Mouse (Mus musculus) midbrain, postnatal 0 days (tissue): ENCODE results near the gene Pibf1. TPM values are rescaled to one million over a fixed set of nuclear protein-coding genes. Genes with fewer than 3 reads are reported as not detected.
A peak's percentile ranks its signal among the peaks of the same experiment; 100 is the strongest.

Source experiments
- ATAC-seq: fragments of 200-750 bp; cut with Nextera tagmentation; 2 replicates; pipeline ENCODE4 v1.8.0; 2017; ENCODE audit warnings: moderate number of reproducible peaks, mild to moderate bottlenecking, moderate TSS enrichment, moderate library complexity; ENCODE audit not compliant: low FRiP score
- DNase-seq: peaks from one replicate; pipeline ENCODE4 v3.0.0-alpha.2; 2015; ENCODE audit warnings: low spot score
- H3K27ac ChIP-seq: fragments of 300-500 bp; sonication (generic); 2 replicates; pipeline ENCODE4 v1.5.1; 2014; ENCODE audit warnings: low read depth, mild to moderate bottlenecking, low read length, mixed read lengths
- H3K27me3 ChIP-seq: fragments of 300-500 bp; sonication (generic); 2 replicates; pipeline ENCODE4 v1.6.1; 2014; ENCODE audit warnings: low read length, control low read depth, mixed read lengths; ENCODE audit not compliant: insufficient read depth
- H3K36me3 ChIP-seq: fragments of 300-500 bp; sonication (generic); 2 replicates; pipeline ENCODE4 v1.6.1; 2014; ENCODE audit warnings: low read length, control low read depth, mixed read lengths; ENCODE audit not compliant: insufficient read depth
- H3K4me1 ChIP-seq: fragments of 300-500 bp; sonication (generic); 2 replicates; pipeline ENCODE4 v1.6.1; 2014; ENCODE audit warnings: mild to moderate bottlenecking, control low read depth, antibody characterized with exemption, low read length, mixed read lengths; ENCODE audit not compliant: insufficient read depth
- H3K4me2 ChIP-seq: fragments of 300-500 bp; sonication (generic); 2 replicates; pipeline ENCODE4 v1.6.1; 2014; ENCODE audit warnings: low read depth, mild to moderate bottlenecking, low read length, mixed read lengths; ENCODE audit not compliant: poor library complexity, severe bottlenecking
- H3K4me3 ChIP-seq: fragments of 300-500 bp; sonication (generic); 2 replicates; pipeline ENCODE4 v1.5.1; 2014; ENCODE audit warnings: low read depth, mild to moderate bottlenecking, low read length, moderate library complexity
- H3K9ac ChIP-seq: fragments of 300-500 bp; sonication (generic); replicated peaks from 2 replicates; pipeline ENCODE4 v1.6.1; 2014; ENCODE audit warnings: mild to moderate bottlenecking, low read length, moderate library complexity, mixed read lengths; ENCODE audit not compliant: poor library complexity, severe bottlenecking
- H3K9me3 ChIP-seq: fragments of 300-500 bp; sonication (generic); 2 replicates; pipeline ENCODE4 v1.6.1; 2016; ENCODE audit warnings: low read length, control low read depth
- CTCF ChIP-seq: IDR thresholded peaks from 2 replicates; pipeline ENCODE4 v1.5.1; 2016; ENCODE audit warnings: antibody characterized with exemption, mild to moderate bottlenecking
- WGBS: fragments of 180-500 bp; shearing (Covaris S2); extraction: QIAGEN DNeasy Blood & Tissue Kit; methylation state at CpG from one replicate; pipeline ENCODE4 v1.1.7; 2014; 5-methylcytosine and 5-hydroxymethylcytosine counted together
- polyA plus RNA-seq: library from polyadenylated mRNA; unstranded; fragments of >200 nt; fragmentation: Nextera tagmentation; extraction: Ambion mirVana; gene quantifications from 2 replicates; pipeline ENCODE4 v1.2.1, GENCODE M21; 2015
- total RNA-seq: library from RNA; depleted of rRNA; stranded (reverse); fragments of >200 nt; gene quantifications from 2 replicates; pipeline ENCODE4 v1.2.3, GENCODE M21; 2014

Gene Pibf1
- total and polyA plus RNA-seq, 2 experiments from 2014 or later = 11.5 to 14.4 TPM

- H3K27ac ChIP-seq = no peak overlapping the region
- 79% methylated on average over 4 of the region's 4 CpGs for WGBS
- peak; percentile 40 for DNase-seq
- peak; percentile 65 for TF ChIP-seq CTCF
- H3K4me3 ChIP-seq = no peak overlapping the region
- no peaks in the 10 kb centered on the region for H3K4me1 ChIP-seq
- no peak overlapping the region for H3K4me2 ChIP-seq
- no peaks in the 10 kb centered on the region for H3K9me3 ChIP-seq
- H3K36me3 ChIP-seq = peaks cover 9% of the 10 kb centered on the region; the same call in 1 of the 2 replicates
- ATAC-seq = no peak
- no peaks in the 10 kb centered on the region for H3K27me3 ChIP-seq
- H3K9ac ChIP-seq = no peak overlapping the region
These were observed 18.4 kb downstream of the Pibf1 start for GRCm38 (mm10) chr14:99117576-99117975.

DNA sequence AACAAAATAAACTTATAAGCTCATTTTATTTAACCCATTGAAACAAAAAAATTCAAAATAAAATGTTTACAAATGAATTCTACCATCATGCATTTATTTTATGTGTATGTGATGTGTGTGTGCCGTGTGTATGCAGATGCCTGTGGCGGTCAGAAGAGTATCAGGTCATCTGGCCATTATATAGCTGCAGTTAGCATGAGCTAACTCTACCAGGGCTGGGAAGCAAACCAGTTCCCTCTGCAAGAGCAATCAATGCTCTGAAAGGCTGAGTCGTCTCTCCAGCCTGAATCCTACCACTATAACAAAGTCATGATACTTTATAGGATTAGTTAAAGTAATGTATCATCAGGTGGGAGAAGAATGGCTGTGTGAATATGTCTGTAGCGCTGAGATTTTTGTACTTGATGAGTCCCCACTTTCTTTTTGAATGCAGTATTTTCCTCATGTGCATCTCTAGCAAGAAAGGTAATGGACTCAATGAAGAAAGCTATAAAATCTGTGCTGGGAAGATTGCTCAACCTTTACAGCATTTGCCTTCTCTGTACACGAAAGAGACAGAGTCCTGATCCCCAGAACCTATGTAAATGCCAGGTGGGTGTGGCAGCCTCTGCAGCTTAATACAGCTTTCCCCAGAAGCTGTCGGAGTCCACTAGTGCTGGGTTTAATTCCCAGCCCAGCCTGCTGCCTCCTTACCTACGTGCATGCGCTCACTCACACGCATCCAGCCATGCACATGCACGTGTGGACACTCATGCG is 22.5 kb downstream of the Pibf1 start:
- no peak for TF ChIP-seq CTCF
- H3K27ac ChIP-seq = no peak overlapping the region
- H3K4me2 ChIP-seq = no peak overlapping the region
- no peaks in the 10 kb centered on the region for H3K4me1 ChIP-seq
- 85% methylated on average over 11 of the region's 11 CpGs for WGBS
- H3K9ac ChIP-seq = no peak overlapping the region
- H3K4me3 ChIP-seq = no peak overlapping the region
- H3K9me3 ChIP-seq = no peaks in the 10 kb centered on the region
- DNase-seq (no peak), ATAC-seq (no peak)
- H3K27me3 ChIP-seq = no peaks in the 10 kb centered on the region
- peaks cover 7% of the 10 kb centered on the region for H3K36me3 ChIP-seq

DNA sequence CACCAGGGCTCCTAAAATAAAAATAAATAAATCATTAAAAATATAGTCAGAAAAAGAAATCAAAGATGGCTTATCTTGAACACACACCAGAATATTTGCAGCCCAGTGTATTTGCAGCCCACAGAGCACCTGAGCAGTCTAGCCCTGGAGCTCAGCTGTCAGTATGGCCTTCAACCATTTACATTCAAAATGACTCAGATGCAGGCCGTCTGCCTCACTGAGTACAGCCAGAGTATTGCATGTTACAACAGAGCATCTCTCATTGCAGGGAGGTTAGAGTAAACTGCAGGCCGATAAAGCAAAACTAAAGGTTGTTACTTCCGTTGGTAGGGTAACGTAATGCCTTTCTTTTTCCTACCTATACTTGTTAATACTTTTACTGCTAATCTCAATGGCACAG is 24.9 kb downstream of the Pibf1 start:
- Histone ChIP-seq H3K9me3 (no peaks in the 10 kb centered on the region), H3K4me2 (no peak overlapping the region), H3K4me1 (no peaks in the 10 kb centered on the region), H3K9ac (no peak overlapping the region), H3K27me3 (no peaks in the 10 kb centered on the region), H3K4me3 (no peak overlapping the region), H3K27ac (no peak overlapping the region), H3K36me3 (peaks cover 3% of the 10 kb centered on the region; the same call in 1 of the 2 replicates)
- no peak for ATAC-seq
- no peak for DNase-seq
- 92% methylated on average over 4 of the region's 4 CpGs for WGBS
- no peak for TF ChIP-seq CTCF

DNA sequence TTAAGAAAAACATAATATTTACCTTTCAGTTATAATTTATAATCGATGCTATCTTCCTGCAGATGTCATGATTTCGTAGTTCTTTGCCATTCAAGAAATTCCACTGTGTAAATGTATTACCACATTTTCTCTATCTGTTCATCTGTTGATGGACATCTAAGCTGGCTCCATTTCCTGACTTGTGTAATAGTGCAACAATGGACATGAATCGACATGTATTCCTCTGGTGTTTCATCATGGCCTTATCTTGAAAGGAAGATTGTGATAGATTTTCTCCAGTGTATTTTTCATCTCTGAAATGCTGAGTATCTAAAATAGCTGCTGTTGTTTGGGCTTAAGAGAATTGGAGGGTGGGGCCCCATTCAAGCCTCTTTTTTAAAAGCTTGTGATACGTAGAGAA is 27.5 kb downstream of the Pibf1 start:
- DNase-seq = no peak
- Histone ChIP-seq H3K4me3 (no peak overlapping the region), H3K4me1 (no peaks in the 10 kb centered on the region), H3K9me3 (no peaks in the 10 kb centered on the region), H3K9ac (no peak overlapping the region), H3K36me3 (peaks cover 3% of the 10 kb centered on the region; the same call in 1 of the 2 replicates), H3K4me2 (no peak overlapping the region), H3K27me3 (no peaks in the 10 kb centered on the region), H3K27ac (no peak overlapping the region)
- 92% methylated on average over 4 of the region's 4 CpGs for WGBS
- TF ChIP-seq CTCF = no peak
- no peak for ATAC-seq

- H3K27ac ChIP-seq = no peak overlapping the region
- no peak overlapping the region for H3K4me2 ChIP-seq
- no peaks in the 10 kb centered on the region for H3K27me3 ChIP-seq
- H3K36me3 ChIP-seq = peaks cover 3% of the 10 kb centered on the region; the same call in 1 of the 2 replicates
- no peak for TF ChIP-seq CTCF
- ATAC-seq = no peak
- 79% methylated on average over 1 of the region's 1 CpGs for WGBS
- no peaks in the 10 kb centered on the region for H3K9me3 ChIP-seq
- no peak for DNase-seq
- no peak overlapping the region for H3K4me3 ChIP-seq
- H3K9ac ChIP-seq = no peak overlapping the region
- no peaks in the 10 kb centered on the region for H3K4me1 ChIP-seq
These were observed 28.3 kb downstream of the Pibf1 start for GRCm38 (mm10) chr14:99127509-99127908.

GRCm38 (mm10) chr14:99129050-99129449 is 29.8 kb downstream of the Pibf1 start:
- H3K4me2 ChIP-seq = no peak overlapping the region
- H3K9me3 ChIP-seq = no peaks in the 10 kb centered on the region
- no peak overlapping the region for H3K9ac ChIP-seq
- H3K36me3 ChIP-seq = peaks cover 3% of the 10 kb centered on the region; the same call in 1 of the 2 replicates
- no peaks in the 10 kb centered on the region for H3K4me1 ChIP-seq
- no peak for DNase-seq
- no peak for ATAC-seq
- no peaks in the 10 kb centered on the region for H3K27me3 ChIP-seq
- H3K4me3 ChIP-seq = no peak overlapping the region
- no peak for TF ChIP-seq CTCF
- H3K27ac ChIP-seq = no peak overlapping the region
- 95% methylated on average over 2 of the region's 2 CpGs for WGBS
